Mouse (Mus musculus) liver, adult 2 months (tissue): ENCODE measurements at regions not wholly inside any gene's neighbourhood (a gene's known extent, or its start where the extent isn't known, plus 50 kb on each side); places are given as distances from the start of the nearest gene placed in this dataset.

Experiments
- CTCF ChIP-seq: fragments of 200-500 bp; IDR thresholded peaks from 2 replicates; pipeline ENCODE4 v1.5.1; 2011; ENCODE audit warnings: low read depth, low read length, control low read depth
- POLR2A ChIP-seq: fragments of 200-500 bp; IDR thresholded peaks from 2 replicates; pipeline ENCODE4 v1.6.1; 2011; ENCODE audit warnings: low read length, control low read depth; ENCODE audit not compliant: insufficient read depth; ENCODE audit errors: extremely low read depth

GRCm38 (mm10) chr3:106940095-106940494 lies 95.9 kb upstream of the Kcna3 start:
- TF ChIP-seq CTCF: no peak
- no peak for TF ChIP-seq POLR2A
